Mouse (Mus musculus) hematopoietic multipotent progenitor cell, adult 10-12 weeks (in vitro differentiated cells): Measurements from ENCODE around the gene Adar. TPM values are rescaled to one million over a fixed set of nuclear protein-coding genes. Genes with fewer than 3 reads are reported as not detected.

Experiments used
- polyA plus RNA-seq: library from polyadenylated mRNA; stranded (reverse); fragments of >175 nt; gene quantifications from 2 replicates; pipeline ENCODE4 v1.2.3, GENCODE M21; 2012; ENCODE audit warnings: low replicate concordance

Gene Adar
- polyA plus RNA-seq = 17.7 and 31.8 TPM in 2 replicates

DNA sequence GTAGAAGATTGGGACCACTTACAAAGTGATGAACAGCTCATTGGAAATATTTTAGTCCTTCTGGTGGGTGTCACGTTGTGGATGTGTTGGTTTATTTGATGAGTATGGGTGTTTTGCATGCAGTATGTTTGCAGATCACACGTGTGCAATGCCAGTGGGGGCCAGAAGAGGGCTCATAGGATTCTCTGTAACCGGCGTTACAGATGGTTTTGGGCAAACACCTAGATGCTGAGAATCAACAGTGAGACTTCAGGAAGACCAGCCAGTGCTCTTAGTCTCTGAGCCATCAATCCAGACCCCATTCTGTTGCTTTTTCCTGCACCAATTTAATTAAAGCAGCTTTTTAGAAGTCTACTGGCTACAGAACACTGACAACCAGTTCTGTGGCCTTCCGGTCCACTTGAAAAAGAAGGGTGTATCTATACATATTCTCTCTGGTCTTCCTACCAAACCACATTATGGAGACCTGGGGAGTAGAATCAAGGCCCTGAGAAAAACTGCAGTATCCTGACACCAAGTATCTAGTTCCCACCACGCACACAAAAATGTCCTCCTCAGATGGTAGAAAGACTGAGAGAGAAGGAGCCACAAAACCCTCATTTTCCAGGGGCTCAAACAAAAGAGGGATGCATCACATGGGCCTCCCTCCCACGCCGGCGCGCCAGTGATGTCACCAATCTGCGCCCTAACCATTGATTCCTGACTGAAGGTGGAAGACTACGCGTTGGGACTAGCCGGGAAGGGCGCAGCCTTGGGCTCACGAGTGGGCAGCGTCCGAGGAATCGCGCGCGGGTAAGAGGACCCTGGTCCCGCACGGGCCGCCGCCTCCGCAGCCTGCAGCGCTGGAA, at the start of gene Adar:
TSS of gene Adar (plus strand) at position 664 of the 848 bp plus-strand sequence.

DNA sequence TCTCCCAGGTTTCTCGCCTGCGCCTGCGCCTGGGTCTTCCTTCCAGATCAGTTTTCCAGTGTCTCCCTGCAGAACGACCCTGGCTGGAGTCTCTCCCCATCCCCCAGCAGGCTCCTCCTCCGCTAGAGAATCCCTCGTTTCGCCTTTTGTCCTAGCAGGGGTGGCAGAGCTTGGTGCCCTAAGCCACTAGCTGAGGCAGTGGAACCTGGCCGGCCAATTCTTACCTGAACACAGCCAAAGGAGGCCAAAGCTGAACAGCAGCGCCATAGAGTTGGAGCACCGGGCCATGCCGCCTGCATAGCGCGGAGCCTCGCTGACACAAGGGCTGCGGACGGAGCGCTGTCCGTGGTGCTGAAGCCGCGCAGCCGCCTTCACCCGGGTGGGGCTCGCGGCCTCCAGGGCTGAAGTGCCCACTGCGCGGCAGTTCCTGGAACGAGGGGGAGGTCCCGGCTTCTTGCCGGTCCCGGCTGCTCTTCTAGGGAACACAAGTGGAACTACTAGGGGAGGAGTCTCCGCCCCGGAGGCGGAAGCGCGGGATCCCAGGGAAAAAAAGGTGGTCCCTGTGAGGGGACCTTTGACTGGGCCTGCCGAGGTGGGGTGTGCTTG, 49.4 kb downstream of the Adar start, which contains the start of gene Chrnb2:
TSS of gene Chrnb2 (minus strand) at position 514 of the 606 bp plus-strand sequence.

DNA sequence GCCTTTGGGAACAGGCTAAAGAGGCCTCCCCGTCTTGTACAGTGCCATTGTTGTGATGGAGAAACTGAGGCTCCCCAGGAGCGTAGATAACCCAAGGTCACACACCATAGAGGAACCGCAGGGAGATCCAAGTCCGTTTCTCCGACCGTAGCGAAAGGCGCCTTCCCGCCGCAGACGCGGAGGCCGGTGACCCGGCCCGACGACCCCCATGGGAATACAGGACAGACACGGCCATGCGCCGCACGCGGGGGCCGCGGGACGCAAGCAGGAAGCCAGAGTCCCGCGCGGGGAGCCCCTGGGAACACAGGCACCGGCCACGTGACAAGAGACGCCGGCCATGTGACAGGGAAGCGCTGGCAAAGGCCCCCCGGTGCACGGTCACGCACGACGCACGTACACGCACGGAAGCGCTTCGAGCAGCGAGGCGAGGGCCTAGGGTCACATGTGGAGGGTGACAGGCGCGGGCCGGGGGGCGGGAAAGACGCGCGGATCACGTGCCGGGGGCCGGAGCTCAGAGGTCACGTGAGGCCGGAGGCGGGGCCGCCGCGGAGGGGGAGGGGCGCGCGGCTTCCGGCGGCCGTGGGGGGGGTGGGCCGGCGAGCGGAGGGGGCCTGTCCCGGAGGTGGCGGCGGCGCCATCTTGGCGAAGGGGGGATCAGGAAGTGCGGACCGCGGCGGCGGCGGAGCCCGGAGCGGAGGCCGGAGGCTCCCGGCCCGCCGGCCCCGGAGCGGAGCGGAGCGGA, 58.3 kb downstream of the Adar start, which contains the start of gene Ube2q1:
TSS of gene Ube2q1 (plus strand) at position 649 of the 742 bp plus-strand sequence.

Other genes with a start within 250 kb of the Adar start
- gene Kcnn3, start 194.9 kb upstream of the Adar start, polyA plus RNA-seq = 0.04 TPM in 1 of 2 replicates, not detected in the other
- 0.76 and 0.86 TPM in 2 replicates for gene Chrnb2, start 49.6 kb downstream of the Adar start, polyA plus RNA-seq
- 43.8 and 138 TPM in 2 replicates for gene Ube2q1, start 58.6 kb downstream of the Adar start, polyA plus RNA-seq
- 0.35 and 0.85 TPM in 2 replicates for gene She, start 116.3 kb downstream of the Adar start, polyA plus RNA-seq
- 46.6 and 58.2 TPM in 2 replicates for gene Il6ra, start 198.2 kb downstream of the Adar start, polyA plus RNA-seq
- 17.9 and 25.2 TPM in 2 replicates for gene Atp8b2, start 248.5 kb downstream of the Adar start, polyA plus RNA-seq